Mouse (Mus musculus): ENCODE measurements around the gene Wdr18.

The Wdr18 gene

DNA sequence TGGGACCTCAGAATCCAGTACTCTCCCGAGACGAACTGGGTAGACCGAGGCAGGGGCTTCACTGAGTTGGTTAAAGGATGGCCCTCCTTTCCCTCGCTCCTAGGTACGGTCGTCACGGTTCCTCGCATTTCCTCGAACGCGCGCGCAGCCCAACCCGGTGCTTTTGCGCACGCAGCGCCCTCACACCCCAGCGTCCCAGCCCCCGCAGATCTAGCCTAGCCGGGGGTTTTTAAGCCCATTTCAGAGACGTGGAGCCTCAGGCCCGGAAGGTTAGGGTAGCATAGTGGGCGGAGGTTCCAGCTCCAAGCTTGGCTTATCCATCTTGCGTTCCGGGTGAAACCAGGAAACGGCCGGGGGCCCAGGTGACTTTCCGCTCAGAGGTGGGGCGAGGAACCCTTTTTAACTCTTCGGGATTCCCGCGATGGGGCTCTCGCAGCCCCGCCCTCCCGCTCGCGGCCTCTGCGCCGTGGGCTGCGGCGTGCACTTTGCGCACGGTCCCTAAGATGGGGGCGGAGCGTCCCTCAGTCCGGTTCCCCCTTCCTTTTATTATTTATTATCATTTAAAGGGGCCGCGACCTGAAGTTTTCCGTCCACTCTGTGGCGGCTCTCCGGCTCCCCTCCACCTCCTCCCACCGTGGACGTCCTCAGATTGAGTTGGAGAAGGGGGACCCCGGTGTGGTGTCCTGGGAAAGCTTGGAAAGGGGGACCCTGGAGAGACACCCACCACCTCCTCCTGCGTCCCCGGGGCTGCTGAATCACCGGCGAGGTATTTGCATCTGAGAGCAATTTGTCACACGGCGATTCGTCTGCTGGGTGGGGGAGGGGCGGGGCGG is 33.2 kb upstream of the Wdr18 start, which contains the start of gene Arid3a:
Arid3a (plus strand) TSS at position 553 of the 833 bp plus-strand sequence.
- peak; percentile 79 for DNase-seq (ENCODE audit: extremely low spot score, low read depth, low spot score)

DNA sequence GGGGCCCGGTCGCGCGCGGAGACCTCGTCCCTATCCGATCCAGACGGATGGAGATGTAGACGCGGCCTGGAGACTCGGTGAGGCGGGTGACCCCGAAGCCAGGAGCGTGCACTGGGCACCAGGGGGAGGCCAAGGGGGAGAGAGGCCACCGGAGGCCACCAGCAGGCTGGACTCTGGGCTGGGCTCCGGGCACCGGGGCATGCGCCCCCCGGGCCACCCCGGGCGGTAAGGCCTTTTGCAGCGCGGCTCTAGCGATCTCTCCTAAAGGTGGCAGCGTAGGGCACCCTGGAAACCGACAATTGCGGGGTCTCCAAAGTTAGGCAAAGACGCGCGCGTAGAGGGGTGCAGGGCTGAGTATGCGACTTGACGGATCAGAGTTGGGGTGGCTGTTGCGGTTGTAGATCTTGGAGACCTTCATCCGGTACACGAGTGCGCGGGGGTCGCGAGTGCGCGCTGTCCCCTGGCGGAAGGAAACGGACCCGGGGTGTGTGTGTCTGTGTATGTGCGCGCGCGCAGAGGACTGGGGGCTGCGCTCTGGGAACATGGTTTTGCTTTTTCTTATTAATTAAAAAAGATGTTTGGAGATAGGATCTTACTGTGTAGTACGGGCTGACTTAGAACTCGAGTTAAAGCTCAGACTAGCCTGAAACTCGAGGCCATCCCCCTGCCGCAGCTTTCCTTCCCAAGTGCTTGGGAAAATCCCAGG is 32.5 kb upstream of the Wdr18 start:
- DNase-seq (ENCODE audit: extremely low spot score, low read depth, low spot score), result no peak

DNA sequence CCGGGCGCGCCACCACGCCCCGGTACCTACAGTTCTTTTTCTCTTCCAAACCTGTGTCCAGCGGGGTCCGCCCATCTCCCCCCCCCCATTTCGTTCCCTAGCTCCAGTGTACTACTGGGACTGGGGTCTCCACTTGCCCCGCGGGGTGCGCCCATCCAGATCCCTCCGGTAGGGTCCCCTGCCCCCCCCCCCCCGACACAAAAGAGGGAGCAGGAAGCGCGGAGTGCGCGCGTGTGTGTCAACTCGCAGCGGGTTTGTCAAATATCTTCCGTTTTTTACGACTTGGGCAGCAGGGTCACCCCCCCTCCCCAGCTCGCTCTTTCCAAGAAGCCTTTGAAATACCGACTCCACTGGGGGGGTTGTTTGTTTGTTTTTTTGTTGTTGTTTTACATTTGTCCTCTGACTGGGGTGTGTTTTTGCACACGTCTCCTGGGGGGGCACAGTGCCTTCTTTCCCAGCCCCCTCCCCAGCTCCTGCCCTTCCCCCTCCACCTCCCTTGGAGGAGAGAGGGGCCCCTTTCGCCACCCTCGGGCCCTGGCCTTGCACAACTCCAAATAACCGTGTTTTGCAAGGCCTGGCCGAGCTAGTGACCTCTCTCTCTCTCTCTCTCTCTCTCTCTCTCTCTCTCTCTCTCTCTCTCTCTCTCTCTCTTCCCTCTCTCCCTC is 31.8 kb upstream of the Wdr18 start:
- DNase-seq (ENCODE audit: extremely low spot score, low read depth, low spot score), result no peak

DNA sequence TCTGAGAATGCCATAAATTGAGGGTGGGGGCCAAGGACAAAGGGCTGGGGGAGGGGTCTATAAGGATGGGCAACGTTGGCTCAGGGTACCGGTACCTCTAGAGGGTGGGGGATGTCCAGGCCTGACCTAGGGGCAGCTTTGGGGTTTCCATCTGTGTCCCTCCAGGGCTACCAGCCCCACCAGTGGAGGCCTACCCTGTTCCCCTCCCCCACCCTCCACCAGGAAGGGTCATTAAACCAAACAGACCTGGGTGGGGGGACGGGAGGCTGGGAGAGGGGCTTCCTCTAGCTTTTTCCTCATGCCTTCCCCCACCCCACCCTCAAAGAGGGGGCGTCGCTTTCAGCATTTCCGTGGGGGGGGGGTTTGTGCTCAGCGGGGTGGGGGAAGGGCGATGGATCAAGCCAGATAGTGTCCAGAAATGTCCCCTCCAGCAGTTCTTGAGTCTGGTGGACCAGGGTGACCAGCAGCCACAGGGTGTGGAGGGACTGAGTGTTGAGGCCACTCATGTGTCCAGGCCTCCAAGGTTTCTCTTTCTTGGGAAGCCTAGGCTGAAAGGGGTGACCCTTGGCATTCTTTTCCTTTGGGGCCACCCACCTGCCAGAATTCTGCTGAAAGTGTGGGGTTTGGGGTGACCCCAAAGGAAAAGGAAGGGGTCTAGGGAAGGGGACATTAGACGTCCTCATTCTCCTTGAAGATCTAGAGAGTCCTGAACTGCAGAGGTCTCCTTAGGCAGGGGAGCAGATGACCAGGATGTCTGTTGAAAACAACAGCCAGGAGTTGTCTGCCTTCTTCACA is 30.8 kb upstream of the Wdr18 start:
- DNase-seq (ENCODE audit: extremely low spot score, low read depth, low spot score), result no peak

DNA sequence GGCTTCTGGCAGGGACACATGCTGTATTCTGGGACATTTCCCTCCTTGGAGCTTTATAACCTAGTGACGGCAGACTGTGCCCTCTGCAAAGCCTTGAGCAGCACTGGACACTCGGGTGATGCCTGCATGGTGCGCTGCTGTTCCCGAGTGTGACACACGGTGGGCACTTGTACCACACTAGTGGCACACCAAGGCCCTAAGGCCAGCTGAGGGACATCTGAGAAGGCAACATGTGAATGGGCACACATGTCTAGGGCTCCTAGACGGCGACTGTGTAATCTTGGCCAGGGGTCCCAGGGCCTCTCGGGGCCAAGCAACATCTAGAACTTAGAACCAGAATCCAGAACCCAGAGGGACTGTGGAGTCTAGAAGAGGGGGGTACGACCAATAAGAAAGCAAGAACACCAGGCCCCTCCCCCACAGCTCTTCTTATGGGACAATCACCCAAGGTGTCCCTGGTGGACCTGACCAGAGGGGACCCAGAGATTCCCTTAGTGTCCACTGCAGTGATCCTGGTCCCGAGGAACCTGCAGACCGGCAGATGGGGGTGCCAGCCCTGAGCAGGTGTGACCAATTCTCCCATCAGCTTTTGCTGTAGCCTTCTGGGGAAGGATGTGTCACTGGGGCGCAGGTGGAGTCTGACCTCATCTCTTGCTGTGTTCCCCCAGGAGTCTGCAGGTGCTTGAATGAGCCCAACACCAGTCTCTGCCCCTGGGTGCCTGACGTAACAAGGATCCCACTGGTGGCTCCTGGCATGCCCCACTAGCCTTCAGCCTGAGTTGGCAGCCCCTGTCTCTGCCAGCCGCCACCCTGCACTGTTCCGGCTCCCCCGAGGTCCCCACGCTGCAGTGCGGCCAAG is 29.8 kb upstream of the Wdr18 start:
- DNase-seq (ENCODE audit: extremely low spot score, low read depth, low spot score), result no peak

DNA sequence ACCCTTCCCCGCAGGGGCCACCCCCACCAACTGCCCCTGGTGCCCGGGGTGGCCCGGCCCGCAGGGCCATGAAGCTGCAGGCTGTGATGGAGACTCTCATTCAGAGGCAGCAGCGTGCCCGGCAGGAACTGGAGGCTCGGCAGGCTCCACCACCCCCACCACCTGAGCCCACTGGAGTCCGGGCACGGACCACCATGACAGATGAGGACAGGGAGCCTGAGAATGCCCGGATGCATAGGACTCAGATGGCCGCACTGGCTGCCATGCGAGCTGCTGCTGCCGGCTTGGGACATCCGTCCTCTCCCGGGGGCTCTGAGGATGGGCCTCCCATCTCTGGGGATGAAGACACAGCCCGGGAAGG is 29.1 kb upstream of the Wdr18 start:
- DNase-seq (ENCODE audit: extremely low spot score, low read depth, low spot score), result no peak

DNA sequence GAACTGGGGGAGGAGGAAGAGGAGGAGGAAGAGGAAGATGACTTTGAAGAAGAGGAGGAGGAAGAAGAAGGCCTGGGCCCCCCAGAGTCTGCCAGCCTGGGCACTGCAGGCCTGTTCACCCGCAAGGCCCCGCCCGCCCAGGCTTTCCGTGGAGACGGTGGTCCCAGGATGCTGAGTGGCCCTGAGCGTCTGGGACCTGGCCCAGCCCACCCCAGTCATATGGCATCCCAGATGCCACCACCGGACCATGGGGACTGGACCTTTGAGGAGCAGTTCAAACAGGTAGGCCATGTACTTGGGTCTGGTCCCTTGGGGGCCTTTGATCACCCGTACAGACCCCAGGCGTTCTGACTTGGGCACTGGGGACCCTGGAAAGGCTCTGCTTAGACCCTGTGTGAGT is 28.2 kb upstream of the Wdr18 start:
- DNase-seq (ENCODE audit: extremely low spot score, low read depth, low spot score), result no peak

DNA sequence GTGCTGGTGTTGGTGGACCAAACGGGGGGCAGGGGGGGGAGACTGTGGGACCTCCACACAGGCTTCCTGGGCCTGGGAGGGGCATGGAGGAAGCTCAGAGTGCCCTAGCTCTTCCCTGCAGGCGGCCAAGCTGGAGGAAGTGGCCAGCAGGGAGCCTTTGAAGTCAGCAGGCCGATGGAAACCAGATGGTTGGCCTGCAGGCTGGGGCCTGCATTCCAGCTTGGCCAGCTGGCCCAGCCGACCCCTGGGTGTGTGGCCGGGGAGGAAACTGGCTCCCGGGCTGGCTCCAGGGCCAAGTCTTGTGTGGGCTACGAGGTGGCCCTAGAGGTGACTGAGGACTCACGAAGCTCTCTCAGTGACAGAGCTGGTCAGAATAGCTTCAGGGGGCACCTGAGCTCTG is 27.2 kb upstream of the Wdr18 start:
- no peak for DNase-seq (ENCODE audit: extremely low spot score, low read depth, low spot score)

DNA sequence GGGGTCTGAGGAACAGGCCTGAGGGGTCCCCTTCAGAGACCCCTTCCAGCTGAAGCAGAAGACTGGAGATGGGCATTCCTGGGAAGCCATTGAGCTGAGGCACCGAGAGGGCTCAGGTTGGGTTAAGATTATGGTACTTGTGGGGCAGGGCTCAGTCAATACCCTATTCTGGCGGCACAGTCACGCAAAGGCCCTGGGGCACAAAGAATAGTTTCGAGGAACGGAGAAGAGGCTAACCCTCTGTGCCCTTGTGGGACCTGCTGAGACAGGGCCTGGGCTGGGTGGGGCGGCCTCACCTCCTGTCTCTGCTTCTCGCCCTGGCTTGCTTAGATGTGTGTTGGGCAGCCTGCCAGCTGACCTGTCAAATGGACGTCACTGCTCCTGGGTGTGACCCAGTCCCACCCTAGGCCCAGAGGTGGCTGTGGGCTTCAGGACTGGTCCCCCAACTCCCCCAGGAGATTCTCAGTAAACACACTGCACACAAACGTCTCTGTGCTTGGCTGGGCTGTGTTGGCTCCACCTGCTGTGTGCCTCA is 26.7 kb upstream of the Wdr18 start:
- no peak for DNase-seq (ENCODE audit: extremely low spot score, low read depth, low spot score)

DNA sequence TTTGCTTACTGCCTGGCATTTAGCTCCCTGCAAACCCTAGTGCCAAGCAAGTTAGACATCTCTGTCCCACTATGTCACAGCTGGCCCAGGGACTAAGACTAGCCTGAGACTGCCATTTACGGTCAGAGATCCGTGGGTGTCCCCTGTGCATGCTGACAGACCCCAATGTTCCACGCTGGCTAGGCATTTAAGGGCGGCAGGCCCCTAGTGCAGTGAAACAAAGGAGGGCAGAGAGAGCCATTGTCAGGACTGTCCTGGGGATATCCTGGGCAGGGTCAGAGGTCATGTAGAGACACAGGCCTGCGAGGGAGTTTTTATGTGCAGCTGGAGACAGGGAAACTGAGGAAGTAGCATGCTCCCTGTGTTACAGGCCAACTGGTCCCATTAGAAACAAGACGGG is 26.1 kb upstream of the Wdr18 start:
- no peak for DNase-seq (ENCODE audit: extremely low spot score, low read depth, low spot score)

DNA sequence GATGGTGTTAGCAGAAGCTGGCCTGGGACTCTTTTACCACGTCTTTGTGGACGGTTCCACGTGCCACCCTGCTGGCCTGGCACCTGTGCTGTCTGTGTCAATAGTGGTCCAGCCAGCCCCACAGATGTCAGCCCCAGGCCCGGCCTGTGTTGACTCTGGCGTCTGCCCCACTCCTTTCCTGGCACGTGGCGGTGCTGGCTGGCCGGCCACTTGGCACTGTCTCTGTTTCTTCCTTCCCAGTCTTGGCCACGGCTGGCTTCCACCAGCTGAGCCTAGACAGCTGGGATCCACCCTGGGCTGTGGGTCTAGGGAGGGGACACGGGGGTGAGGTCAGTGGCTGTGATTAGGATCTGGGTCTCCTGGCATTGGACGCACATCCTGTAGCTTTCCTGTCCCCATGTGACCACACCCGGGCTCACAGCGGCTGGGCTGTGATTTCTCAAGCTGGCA is 25.7 kb upstream of the Wdr18 start:
- DNase-seq (ENCODE audit: extremely low spot score, low read depth, low spot score), result no peak

DNA sequence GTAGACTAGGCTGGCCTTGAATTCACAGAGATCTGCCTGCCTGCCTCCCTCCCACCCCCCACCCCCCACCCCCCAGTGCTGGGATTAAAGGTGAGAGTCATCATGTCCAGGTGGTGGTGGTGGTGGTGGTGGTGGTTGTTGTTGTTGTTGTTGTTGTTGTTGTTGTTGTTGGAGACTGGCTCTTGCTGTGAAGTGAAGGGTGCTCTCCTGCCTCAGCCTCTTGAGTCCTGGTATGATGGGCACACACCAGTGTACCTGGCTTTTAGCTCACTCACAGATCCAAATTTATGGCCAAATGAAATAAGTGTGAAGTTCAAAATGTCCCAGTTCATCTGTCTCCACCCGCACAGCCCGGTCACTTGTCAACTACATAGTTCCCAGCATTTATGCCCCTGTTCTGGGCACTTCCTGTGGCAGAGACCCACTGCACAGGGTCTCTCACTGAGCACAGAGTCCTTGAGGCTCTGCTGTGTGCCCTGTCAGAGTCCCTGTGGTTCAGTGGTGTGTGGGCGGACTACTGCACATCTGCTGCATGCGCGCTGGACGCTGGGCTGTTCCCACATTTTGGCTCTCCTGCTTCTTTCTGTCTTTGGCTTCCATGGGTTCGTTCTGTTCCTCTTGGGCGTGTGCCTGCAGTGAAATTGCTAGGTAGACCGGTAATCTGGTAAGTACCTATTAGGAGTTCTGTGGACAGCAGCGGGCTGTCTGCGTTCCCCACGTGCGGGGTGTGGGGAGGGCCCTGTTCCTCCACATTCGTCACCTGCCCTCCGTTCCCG is 25.0 kb upstream of the Wdr18 start:
- DNase-seq (ENCODE audit: extremely low spot score, low read depth, low spot score), result no peak

DNA sequence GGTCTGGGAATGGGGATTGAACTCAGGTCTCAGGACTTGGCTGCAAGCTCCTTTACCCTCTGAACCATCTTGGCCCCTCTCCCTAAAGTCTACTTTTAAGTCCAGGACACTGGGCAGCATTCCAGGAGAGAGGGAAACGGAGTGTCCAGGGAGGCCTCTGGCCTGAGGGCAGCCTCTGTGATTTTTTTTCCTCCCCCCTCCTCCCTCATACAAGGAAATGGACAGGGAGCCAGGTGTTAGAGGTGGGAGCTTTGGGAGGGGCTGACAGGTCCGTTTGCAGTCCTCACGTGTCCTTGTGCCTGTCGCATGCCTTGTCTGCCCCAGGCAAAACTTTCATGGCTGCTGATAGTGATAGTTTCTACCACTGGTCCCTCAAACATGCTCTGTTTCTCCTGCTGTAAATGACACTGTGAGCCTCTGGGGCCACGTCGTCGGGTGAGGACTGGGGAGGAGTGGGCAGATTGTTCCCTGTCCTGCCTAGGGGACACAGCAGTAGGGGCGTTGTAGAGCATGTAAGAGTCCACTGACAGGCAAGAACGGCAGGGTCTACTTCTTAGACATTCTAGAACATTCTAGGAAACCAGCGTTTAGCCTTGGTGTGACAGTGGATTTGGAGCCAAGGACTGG is 23.6 kb upstream of the Wdr18 start:
- DNase-seq (ENCODE audit: extremely low spot score, low read depth, low spot score), result no peak

DNA sequence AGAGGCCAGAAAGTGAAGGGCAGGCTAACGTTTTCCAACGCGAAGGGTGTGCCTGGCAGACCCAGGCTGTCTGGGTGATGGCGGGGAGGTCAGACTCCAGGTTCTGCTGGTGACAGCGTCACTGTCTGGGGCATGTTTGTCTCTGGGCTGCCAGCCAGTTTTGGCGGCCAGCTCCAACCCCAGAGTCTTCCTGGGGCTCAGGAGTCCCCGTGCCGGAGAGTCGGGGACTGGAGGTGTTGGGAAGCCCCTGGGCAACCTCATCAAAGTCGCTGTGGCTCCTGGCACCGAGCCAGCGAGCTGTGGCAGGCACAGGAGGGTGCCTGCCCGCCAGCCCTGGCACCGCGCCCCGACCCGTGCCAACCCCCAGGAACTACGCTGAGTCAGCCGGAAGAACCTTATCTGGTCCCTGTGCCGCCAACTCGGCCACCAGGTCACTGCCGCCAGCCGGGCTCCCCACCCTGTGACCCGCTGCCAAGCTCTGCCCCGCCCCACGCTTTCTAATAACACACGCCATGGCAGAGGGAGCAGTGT is 23.0 kb upstream of the Wdr18 start:
- DNase-seq (ENCODE audit: extremely low spot score, low read depth, low spot score), result no peak

DNA sequence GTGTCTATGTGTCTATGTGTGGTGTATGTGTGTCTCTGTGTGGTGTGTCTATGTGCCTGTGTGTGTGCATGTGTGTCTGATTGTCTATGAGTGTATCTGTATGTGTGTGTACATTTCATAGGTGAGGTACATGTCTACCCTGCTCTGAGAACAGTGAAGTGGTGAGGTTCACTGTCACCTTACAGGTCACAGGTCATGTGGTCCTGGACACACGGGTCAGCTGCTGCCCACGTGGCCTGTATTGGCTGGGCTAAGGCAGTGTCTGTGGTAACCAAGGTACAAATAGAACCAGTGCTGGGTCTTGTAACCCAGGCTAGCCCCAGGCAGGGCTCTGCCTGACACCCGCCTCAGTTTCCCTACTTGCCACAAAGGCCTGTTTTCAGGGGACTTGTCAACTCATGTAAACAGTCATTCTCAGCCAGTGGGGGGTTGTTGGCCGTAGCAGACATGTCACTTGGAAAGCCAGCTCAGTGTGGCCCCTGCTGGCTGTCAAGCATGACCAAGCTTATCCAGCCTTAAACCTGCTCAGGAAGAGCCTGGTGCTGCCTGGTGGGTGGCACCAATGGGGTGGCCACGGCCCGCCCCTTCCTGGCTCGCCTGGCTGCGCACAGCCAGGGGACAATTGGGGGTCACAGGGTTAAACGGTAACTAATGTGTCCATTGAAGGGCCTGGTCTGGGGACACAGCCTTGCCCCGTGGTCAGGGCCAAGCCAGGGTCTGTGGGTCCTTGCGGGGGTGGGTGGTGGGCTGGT is 22.0 kb upstream of the Wdr18 start:
- no peak for DNase-seq (ENCODE audit: extremely low spot score, low read depth, low spot score)

DNA sequence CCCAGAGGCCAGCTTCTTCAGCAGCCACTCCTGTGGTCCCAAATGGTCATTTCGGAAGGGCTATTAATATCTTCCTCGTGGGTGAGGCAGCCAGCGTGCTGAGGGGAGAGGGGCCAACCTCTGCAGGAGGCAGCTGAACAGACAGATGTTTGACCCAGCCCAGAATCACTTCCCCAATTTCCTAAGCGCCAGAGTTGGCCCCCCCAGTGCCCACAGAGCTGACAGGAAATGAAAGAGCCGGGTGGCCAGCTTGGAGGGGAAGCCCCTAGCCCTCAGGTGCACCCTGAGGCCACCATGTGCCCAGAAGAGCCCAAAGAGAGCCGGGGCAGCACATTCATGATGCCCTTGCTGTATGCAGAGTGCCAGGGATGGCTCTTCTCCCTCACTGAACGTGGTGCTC is 19.2 kb upstream of the Wdr18 start:
- no peak for DNase-seq (ENCODE audit: extremely low spot score, low read depth, low spot score)

DNA sequence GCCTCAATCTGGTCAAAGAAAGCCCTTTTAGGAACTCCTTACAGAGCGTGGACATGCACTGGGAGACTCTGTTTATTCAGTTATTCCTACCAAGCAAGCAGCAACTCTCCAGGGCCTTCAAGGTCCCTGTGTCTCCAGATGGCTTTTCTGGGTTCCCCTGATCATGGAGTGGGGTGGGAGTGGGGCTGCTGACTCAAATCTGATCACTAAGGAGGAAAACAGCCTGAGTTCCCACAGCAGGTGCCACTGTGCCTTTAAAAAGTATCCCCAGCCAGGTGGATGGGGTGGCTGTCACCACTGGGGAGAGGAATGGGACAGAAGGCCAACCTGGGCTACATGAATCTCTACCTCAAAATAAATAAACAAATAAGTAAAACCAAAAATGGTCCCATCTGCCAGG is 17.0 kb upstream of the Wdr18 start:
- no peak for DNase-seq (ENCODE audit: extremely low spot score, low read depth, low spot score)

DNA sequence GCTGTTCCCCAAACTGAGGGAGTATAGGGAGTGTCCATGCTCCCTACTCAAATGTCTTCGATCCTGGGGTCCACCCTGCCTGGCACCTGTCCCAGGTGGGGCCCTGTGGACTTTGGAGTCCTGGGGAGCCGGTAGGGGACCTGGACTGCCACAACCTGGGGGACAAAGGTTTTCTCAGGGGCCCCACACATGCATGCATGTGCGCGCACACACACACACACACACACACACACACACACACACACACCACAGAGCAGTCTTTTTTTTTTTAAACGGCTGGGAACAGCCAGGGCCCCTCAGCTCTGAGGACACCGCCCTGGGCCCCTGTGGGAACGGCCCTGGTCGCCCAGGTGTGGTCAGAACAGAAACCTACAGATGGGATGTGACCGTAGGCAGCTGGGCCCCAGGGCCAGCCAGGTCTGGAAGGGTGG is 16.5 kb upstream of the Wdr18 start:
- no peak for DNase-seq (ENCODE audit: extremely low spot score, low read depth, low spot score)

All from hindlimb bud, embryonic 11.5 days (tissue).